Mouse (Mus musculus) stomach, embryonic 14.5 days (tissue): Measurements from ENCODE around the gene Hpgds. TPM values are rescaled to one million over a fixed set of nuclear protein-coding genes. Genes with fewer than 3 reads are reported as not detected.
A peak's percentile ranks its signal among the peaks of the same experiment; 100 is the strongest.

Source experiments
- ATAC-seq: fragments of 200-750 bp; cut with Nextera tagmentation; 2 replicates; pipeline ENCODE4 v1.8.0; 2017; ENCODE audit warnings: low read depth, moderate TSS enrichment; ENCODE audit not compliant: insufficient number of reproducible peaks, insufficient read depth, low FRiP score
- H3K27ac ChIP-seq: fragments of 300-500 bp; sonication (generic); 2 replicates; pipeline ENCODE4 v1.5.1; 2014; ENCODE audit warnings: mild to moderate bottlenecking, low read length, moderate library complexity, mixed read lengths
- H3K27me3 ChIP-seq: fragments of 300-500 bp; sonication (generic); 2 replicates; pipeline ENCODE4 v1.6.1; 2014; ENCODE audit warnings: low read length, control low read depth, mixed read lengths; ENCODE audit not compliant: control insufficient read depth, insufficient read depth
- H3K36me3 ChIP-seq: fragments of 300-500 bp; sonication (generic); 2 replicates; pipeline ENCODE4 v1.6.1; 2014; ENCODE audit warnings: mild to moderate bottlenecking, control low read depth, low read length, moderate library complexity, mixed read lengths; ENCODE audit not compliant: control insufficient read depth, insufficient read depth
- H3K4me1 ChIP-seq: fragments of 300-500 bp; sonication (generic); 2 replicates; pipeline ENCODE4 v1.6.1; 2014; ENCODE audit warnings: low read length, control low read depth, mixed read lengths; ENCODE audit not compliant: control insufficient read depth, insufficient read depth
- H3K4me2 ChIP-seq: fragments of 300-500 bp; sonication (generic); replicated peaks from 2 replicates; pipeline ENCODE4 v1.6.1; 2014; ENCODE audit warnings: low read depth, low read length, control low read depth
- H3K4me3 ChIP-seq: fragments of 300-500 bp; sonication (generic); 2 replicates; pipeline ENCODE4 v1.5.1; 2014; ENCODE audit warnings: low read depth, low read length, control low read depth
- H3K9ac ChIP-seq: fragments of 300-500 bp; sonication (generic); replicated peaks from 2 replicates; pipeline ENCODE4 v1.6.1; 2014; ENCODE audit warnings: low read depth, mild to moderate bottlenecking, control low read depth, low read length, moderate library complexity, mixed read lengths
- H3K9me3 ChIP-seq: fragments of 300-500 bp; sonication (generic); 2 replicates; pipeline ENCODE4 v1.6.1; 2016; ENCODE audit warnings: low read depth, low read length, control low read depth; ENCODE audit not compliant: control insufficient read depth
- WGBS: fragments of 180-500 bp; shearing (Covaris S2); extraction: QIAGEN DNeasy Blood & Tissue Kit; methylation state at CpG from one replicate; pipeline ENCODE4 v1.1.7; 2014; 5-methylcytosine and 5-hydroxymethylcytosine counted together
- polyA plus RNA-seq: library from polyadenylated mRNA; unstranded; fragments of >200 nt; fragmentation: Nextera tagmentation; extraction: Ambion mirVana; gene quantifications from 2 replicates; pipeline ENCODE4 v1.2.1, GENCODE M21; 2014

The Hpgds gene
- 8.4 and 8.9 TPM in 2 replicates for polyA plus RNA-seq

- Histone ChIP-seq H3K36me3 (no peaks in the 10 kb centered on the region), H3K4me1 (0 out of 2 replicates have a peak, but pooled peaks cover 3% of the 10 kb centered on the region), H3K27ac (peak within 1 kb of the TSS; percentile 27; the same call in 1 of the 2 replicates), H3K9ac (no peak within 1 kb of the TSS), H3K4me3 (no peak within 1 kb of the TSS), H3K27me3 (no peaks in the 10 kb centered on the region), H3K9me3 (no peaks in the 10 kb centered on the region), H3K4me2 (peak within 1 kb of the TSS; percentile 22; the same call in 1 of the 2 replicates)
- 33% methylated on average over 16 of the region's 16 CpGs for WGBS
- peak; percentile 61; the same call in 1 of the 2 replicates for ATAC-seq
Observed at GRCm38 (mm10) chr6:65144621-65145205, at the start of gene Hpgds. Gene Hpgds, minus strand, starts transcription at chr6:65144908.

GRCm38 (mm10) chr6:65164977-65165376 is 20.3 kb upstream of the Hpgds start:
- no peak overlapping the region for H3K4me3 ChIP-seq
- H3K9me3 ChIP-seq: no peaks in the 10 kb centered on the region
- H3K9ac ChIP-seq: no peak overlapping the region
- H3K4me2 ChIP-seq: no peak overlapping the region
- no peak for ATAC-seq
- no peaks in the 10 kb centered on the region for H3K27me3 ChIP-seq
- H3K36me3 ChIP-seq: no peaks in the 10 kb centered on the region
- no peaks in the 10 kb centered on the region for H3K4me1 ChIP-seq
- H3K27ac ChIP-seq: no peak overlapping the region
- 55% methylated on average over 5 of the region's 5 CpGs for WGBS

- Histone ChIP-seq H3K4me2 (no peak overlapping the region), H3K4me3 (no peak overlapping the region), H3K36me3 (no peaks in the 10 kb centered on the region), H3K9ac (no peak overlapping the region), H3K9me3 (no peaks in the 10 kb centered on the region), H3K27me3 (no peaks in the 10 kb centered on the region), H3K27ac (no peak overlapping the region), H3K4me1 (no peaks in the 10 kb centered on the region)
- no peak for ATAC-seq
- 80% methylated on average over 6 of the region's 6 CpGs for WGBS
Observed at GRCm38 (mm10) chr6:65164137-65164536, 19.4 kb upstream of the Hpgds start.

GRCm38 (mm10) chr6:65159381-65159942 is 14.8 kb upstream of the Hpgds start:
- no peak for ATAC-seq

GRCm38 (mm10) chr6:65157042-65157441 is 12.3 kb upstream of the Hpgds start:
- 93% methylated on average over 4 of the region's 4 CpGs for WGBS
- no peaks in the 10 kb centered on the region for H3K36me3 ChIP-seq
- H3K4me3 ChIP-seq: no peak overlapping the region
- H3K9me3 ChIP-seq: no peaks in the 10 kb centered on the region
- H3K9ac ChIP-seq: no peak overlapping the region
- H3K4me1 ChIP-seq: no peaks in the 10 kb centered on the region
- no peak overlapping the region for H3K27ac ChIP-seq
- H3K27me3 ChIP-seq: no peaks in the 10 kb centered on the region
- H3K4me2 ChIP-seq: no peak overlapping the region
- no peak for ATAC-seq

More at GRCm38 (mm10) chr6:65159381-65159942, 14.8 kb upstream of the Hpgds start:
- Histone ChIP-seq H3K9me3 (no peaks in the 10 kb centered on the region), H3K9ac (no peak overlapping the region), H3K27me3 (no peaks in the 10 kb centered on the region), H3K4me2 (no peak overlapping the region), H3K36me3 (no peaks in the 10 kb centered on the region), H3K4me1 (no peaks in the 10 kb centered on the region), H3K4me3 (no peak overlapping the region), H3K27ac (no peak overlapping the region)
- WGBS: 77% methylated on average over 4 of the region's 4 CpGs

- H3K27me3 ChIP-seq: no peaks in the 10 kb centered on the region
- ATAC-seq: no peak
- no peak overlapping the region for H3K4me3 ChIP-seq
- H3K9me3 ChIP-seq: no peaks in the 10 kb centered on the region
- WGBS: 76% methylated on average over 3 of the region's 3 CpGs
- no peak overlapping the region for H3K4me2 ChIP-seq
- no peaks in the 10 kb centered on the region for H3K4me1 ChIP-seq
- no peak overlapping the region for H3K27ac ChIP-seq
- H3K9ac ChIP-seq: no peak overlapping the region
- H3K36me3 ChIP-seq: no peaks in the 10 kb centered on the region
Observed at GRCm38 (mm10) chr6:65153570-65153969, 8.9 kb upstream of the Hpgds start.

- 8% methylated on average over 22 of the region's 22 CpGs for WGBS
- ATAC-seq: no peak
- Histone ChIP-seq H3K27ac (no peak overlapping the region), H3K4me3 (no peak overlapping the region), H3K27me3 (no peaks in the 10 kb centered on the region), H3K36me3 (no peaks in the 10 kb centered on the region), H3K4me2 (peak overlapping the region; percentile 29; the same call in 1 of the 2 replicates), H3K9ac (no peak overlapping the region; the same call in 1 of the 2 replicates), H3K9me3 (no peaks in the 10 kb centered on the region), H3K4me1 (no peaks in the 10 kb centered on the region)
Observed at GRCm38 (mm10) chr6:65150703-65151102, 6.0 kb upstream of the Hpgds start.

- Histone ChIP-seq H3K36me3 (no peaks in the 10 kb centered on the region), H3K27me3 (no peaks in the 10 kb centered on the region), H3K27ac (no peak overlapping the region), H3K9ac (no peak overlapping the region), H3K4me2 (no peak overlapping the region), H3K4me1 (0 out of 2 replicates have a peak, but pooled peaks cover 3% of the 10 kb centered on the region), H3K4me3 (no peak overlapping the region), H3K9me3 (no peaks in the 10 kb centered on the region)
- WGBS: 82% methylated on average over 4 of the region's 4 CpGs
- no peak for ATAC-seq
Observed at GRCm38 (mm10) chr6:65146363-65146762, 1.7 kb upstream of the Hpgds start.
